Mouse (Mus musculus): ENCODE measurements around the gene 1700016H13Rik. TPM values are rescaled to one million over a fixed set of nuclear protein-coding genes. Genes with fewer than 3 reads are reported as not detected.

The 1700016H13Rik gene
- polyA plus RNA-seq, 1 experiment from 2014 or later = 0.17 TPM

Other genes with a start within 250 kb of the 1700016H13Rik start
- gene Ptpn13, start 230.8 kb downstream of the 1700016H13Rik start, polyA plus RNA-seq (2015; fragmentation: Nextera tagmentation; extraction: Ambion mirVana) = 5.8 and 5.9 TPM in 2 replicates
- 0.13 TPM in 2 replicates for gene Slc10a6, start 26.6 kb downstream of the 1700016H13Rik start, polyA plus RNA-seq (2015; fragmentation: Nextera tagmentation; extraction: Ambion mirVana)
- gene Aff1, start 36.4 kb upstream of the 1700016H13Rik start, polyA plus RNA-seq (2015; fragmentation: Nextera tagmentation; extraction: Ambion mirVana) = 2.1 TPM in 2 replicates

Data from midbrain, embryonic 15.5 days (tissue).